Mouse (Mus musculus): ENCODE measurements around the gene Olfr1448. TPM values are rescaled to one million over a fixed set of nuclear protein-coding genes. Genes with fewer than 3 reads are reported as not detected.
"Not testable (repeated sequence)": the region's sequence is repeated elsewhere in the genome, so short reads cannot be mapped to it uniquely, and the experiment has no call there.

Olfr1448 gene
- not detected for total RNA-seq (2021)
- long read RNA-seq, result 0 reads

DNA sequence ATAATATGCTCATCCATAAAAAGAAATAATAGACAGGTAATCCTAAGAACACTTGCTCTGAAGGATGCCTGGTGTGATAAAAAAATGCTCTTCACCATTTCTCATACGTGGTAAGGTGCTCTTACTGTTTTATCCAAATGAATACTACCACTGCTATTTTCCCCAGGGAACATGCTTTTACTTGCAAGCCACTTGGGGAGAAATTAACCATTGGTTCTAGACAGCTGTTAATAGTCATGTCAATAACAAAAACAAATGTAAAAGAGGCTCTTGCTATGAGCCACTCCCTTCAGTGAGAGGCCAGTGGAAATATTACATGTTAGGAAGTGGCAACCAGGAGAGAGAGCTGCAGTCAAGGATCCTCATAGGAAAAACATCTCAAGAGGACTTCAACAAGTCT is at the start of gene Olfr1448:
Olfr1448 (minus strand) TSS at position 101 of the 400 bp plus-strand sequence.
- DNase-seq (ENCODE audit: low spot score in 2 of 2), result no peak

DNA sequence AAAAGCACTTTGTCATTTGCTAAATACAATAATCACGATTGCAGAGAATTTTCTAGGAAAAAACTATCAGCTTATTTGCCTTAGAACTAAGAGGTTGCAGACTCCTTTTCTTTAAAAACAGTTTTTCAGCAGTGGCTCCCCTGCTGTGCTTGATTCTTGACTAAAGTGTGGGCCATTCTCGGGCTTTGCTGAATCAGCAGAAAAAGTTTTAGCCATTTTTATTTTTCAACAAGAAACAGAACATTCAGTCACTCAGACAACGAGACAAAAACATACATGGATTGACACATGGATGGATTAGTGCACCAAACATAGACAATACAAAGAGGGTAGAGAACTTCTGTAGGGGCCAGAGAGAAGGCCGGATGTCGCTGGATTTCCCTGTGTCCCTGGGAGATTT is 45.9 kb upstream of the Olfr1448 start:
- not testable (repeated sequence) for DNase-seq (ENCODE audit: low spot score in 2 of 2)

DNA sequence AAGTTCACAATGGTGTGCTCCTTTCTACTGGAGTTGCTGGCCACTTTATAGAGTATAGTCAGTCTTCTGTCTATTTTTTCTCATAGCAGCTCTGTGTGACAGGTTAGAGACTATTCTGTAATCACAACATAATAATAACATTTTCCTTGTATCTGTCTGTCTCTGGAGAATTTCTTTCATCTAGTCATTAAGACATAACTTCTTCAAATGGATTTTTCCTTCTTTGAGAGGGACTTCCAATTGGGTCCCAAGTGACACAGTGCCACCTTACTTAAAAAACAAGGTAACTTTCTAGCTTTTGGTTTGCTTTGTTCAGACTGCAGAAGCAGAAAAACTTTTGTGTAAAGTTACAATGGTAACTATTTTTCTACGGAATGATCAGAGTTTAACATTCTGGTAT is 25.7 kb upstream of the Olfr1448 start, which contains the start of gene Olfr1450:
Olfr1450 (plus strand) TSS at position 301 of the 400 bp plus-strand sequence.
- no peak for DNase-seq (ENCODE audit: low spot score in 2 of 2)

DNA sequence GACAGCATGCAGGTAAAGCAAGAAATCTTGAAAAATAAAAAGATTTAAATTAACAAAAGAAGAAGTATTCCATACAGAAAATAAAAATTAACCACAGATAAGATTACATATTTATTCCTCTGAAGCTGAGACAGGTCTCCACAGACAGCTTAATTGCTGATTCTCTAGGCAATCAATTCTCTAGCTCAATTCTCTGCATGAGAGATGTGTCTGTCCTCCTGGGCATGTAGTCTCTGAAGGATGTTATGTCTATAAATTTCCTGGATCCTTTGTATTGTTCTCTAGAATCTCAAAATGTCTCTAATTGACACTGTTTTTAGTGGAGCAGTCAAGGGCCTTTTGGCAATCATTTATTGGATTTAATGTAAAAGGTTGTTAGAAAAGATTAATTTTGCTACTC is 6.3 kb upstream of the Olfr1448 start, which contains the start of gene Olfr1449:
Olfr1449 (plus strand) TSS at position 301 of the 400 bp plus-strand sequence.
- DNase-seq (ENCODE audit: low spot score in 2 of 2), result no peak

DNA sequence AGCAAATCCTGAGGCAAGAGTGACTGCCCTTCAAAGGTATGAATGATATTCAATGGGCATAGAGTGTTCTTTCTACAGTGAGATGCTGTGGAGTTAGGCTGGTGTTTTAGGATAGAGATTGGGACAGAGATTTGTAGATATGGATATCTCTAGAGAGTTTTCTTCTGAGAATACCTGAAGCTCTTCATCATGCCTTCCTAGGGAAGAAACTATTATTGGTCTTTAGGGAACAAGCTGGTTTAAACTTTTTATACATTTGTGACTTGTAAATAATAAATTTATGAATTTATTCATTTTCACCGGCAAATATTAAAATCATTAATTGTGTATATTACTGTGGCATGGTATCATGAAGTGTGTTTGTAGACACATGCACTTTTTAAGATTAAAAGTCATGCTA is 20.6 kb downstream of the Olfr1448 start, which contains the start of gene Olfr1447:
Olfr1447 (minus strand) TSS at position 101 of the 400 bp plus-strand sequence.
- DNase-seq (ENCODE audit: low spot score in 2 of 2), result no peak

DNA sequence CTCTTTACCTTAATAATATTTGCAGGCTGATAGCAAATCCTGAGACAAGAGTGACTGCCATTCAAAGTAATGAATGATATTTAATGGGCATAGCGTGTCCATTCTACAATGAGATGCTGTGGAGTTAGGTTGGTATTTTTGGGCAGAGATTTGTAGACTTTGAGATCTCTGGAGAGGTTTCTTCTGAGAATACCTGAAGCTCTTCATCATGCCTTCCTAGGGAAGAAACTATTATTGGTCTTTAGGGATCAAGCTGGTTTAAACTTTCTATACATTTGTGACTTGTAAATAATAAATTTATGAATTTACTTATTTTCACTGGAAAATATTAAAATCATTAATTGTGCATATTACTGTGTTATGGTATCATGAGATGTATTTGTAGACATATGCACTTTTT is 30.8 kb downstream of the Olfr1448 start, which contains the start of gene Olfr1446:
Olfr1446 (minus strand) TSS at position 101 of the 400 bp plus-strand sequence.
- DNase-seq (ENCODE audit: low spot score in 2 of 2), result no peak

DNA sequence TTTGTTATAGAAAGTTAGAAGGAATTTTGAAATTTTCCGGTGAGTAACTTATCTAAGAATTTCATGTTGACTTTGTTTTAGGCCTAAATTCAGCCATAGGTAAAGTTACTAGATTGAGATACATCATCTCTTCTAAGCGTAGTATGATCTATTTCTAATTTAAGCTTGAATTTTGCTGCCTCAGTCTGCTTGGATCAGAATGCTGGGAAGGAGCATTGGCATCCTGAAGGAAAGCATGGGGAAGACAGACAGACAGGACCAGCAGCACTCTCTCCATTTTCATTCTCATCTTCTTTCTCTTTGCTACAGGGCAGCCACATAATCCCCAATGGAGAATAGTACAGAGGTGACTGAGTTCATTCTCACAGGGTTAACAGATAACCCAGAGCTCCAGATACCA is 40.7 kb downstream of the Olfr1448 start, which contains the start of gene Olfr1445:
Olfr1445 (plus strand) TSS at position 301 of the 400 bp plus-strand sequence.
- DNase-seq (ENCODE audit: low spot score in 2 of 2), result no peak

Other genes starting within 250 kb of the Olfr1448 start
- not detected for gene Olfr1443, start 246.3 kb downstream of the Olfr1448 start, total RNA-seq (2021)
- not detected for gene Keg1, start 228.6 kb downstream of the Olfr1448 start, total RNA-seq (2021)
- gene Cntf, start 158.8 kb downstream of the Olfr1448 start, total RNA-seq (2021), result 1 to 10 TPM; 2.7 to 3.1 TPM
- gene Zfp91, start 128.3 kb downstream of the Olfr1448 start, total RNA-seq (2021), result 10 to 100 TPM; 84.6 to 90.8 TPM
- gene Lpxn, start 128.2 kb downstream of the Olfr1448 start, total RNA-seq (2021), result 1 to 10 TPM; 1.0 to 1.9 TPM
- gene Gm5244, start 77.7 kb downstream of the Olfr1448 start, total RNA-seq (2021), result not detected
- not detected for gene Olfr1444, start 67.1 kb downstream of the Olfr1448 start, total RNA-seq (2021)
- not detected for gene Olfr1445, start 40.6 kb downstream of the Olfr1448 start, total RNA-seq (2021)
- not detected for gene Olfr1446, start 30.9 kb downstream of the Olfr1448 start, total RNA-seq (2021)
- not detected for gene Olfr1447, start 20.7 kb downstream of the Olfr1448 start, total RNA-seq (2021)
- not detected for gene Olfr1449, start 6.4 kb upstream of the Olfr1448 start, total RNA-seq (2021)
- not detected for gene Olfr1450, start 25.8 kb upstream of the Olfr1448 start, total RNA-seq (2021)
- gene Olfr1451, start 70.6 kb upstream of the Olfr1448 start, total RNA-seq (2021), result not detected
- not detected for gene Olfr1453, start 103.9 kb upstream of the Olfr1448 start, total RNA-seq (2021)
- gene Olfr1454, start 136.2 kb upstream of the Olfr1448 start, total RNA-seq (2021), result not detected
- not detected for gene Olfr1457, start 173.5 kb upstream of the Olfr1448 start, total RNA-seq (2021)
- gene Olfr1458, start 182.4 kb upstream of the Olfr1448 start, total RNA-seq (2021), result not detected
- gene Olfr1459, start 225.1 kb upstream of the Olfr1448 start, total RNA-seq (2021), result under 1 TPM; 0.17 to 0.18 TPM
- not detected for gene Olfr1461, start 238.6 kb upstream of the Olfr1448 start, total RNA-seq (2021)

All from layer of hippocampus, adult 18-20 months (tissue).